Mouse (Mus musculus) B cell, adult (primary cell): ENCODE data around the gene Olfr828. TPM values are rescaled to one million over a fixed set of nuclear protein-coding genes. Genes with fewer than 3 reads are reported as not detected.

Source experiments
- total RNA-seq: library from RNA; stranded (reverse); gene quantifications from 4 replicates; pipeline ENCODE4 v1.2.4, GENCODE M21; 2023; ENCODE audit not compliant: inconsistent age

Gene Olfr828
- total RNA-seq: not detected in 4 replicates

DNA sequence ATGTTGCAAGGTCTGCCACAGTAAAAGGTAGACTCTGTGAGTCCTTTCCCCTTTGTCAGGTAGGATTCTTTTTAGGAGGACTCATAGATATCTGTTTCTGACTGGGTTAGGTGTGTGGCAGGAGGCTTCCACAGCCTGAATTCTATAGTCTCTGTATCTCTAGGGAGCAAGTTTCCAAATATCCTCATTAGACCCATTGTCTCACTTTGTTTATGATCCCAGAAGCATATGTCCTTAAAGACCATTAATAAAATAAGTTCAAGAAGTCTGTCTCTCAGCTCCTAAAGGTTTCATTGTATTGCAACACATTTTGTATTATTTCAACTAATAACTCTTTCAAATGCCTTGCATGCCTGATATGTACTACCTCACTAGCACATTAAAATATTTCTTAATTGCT is at the start of gene Olfr828:
Olfr828 (minus strand) TSS at position 101 of the 400 bp plus-strand sequence.

DNA sequence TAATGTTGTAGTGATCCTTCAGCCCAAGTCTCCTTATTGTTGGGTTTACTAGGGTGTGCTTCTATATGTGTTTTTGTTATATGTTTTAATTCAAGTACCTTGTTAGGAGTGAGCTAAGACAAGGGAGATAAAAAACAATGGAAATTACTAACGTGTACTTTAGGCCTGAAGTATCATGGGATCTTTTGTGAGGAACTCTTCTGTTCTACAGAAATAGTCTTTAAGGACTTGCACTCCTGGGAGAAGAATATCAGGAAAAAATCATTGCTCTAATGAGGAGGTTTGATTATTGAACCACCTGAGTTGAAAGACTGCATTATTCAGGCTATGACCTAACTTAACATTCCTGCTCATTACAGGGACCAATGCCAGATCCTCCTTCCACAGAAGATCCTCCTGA is 35.3 kb upstream of the Olfr828 start, which contains the start of gene Olfr829:
Olfr829 (plus strand) TSS at position 301 of the 400 bp plus-strand sequence.

Other genes starting within 250 kb of the Olfr828 start
- 0.03 to 0.19 TPM in 2 of 4 replicates, not detected in the others for gene Muc16, start 145.0 kb downstream of the Olfr828 start, total RNA-seq
- gene Olfr24, start 55.5 kb downstream of the Olfr828 start, total RNA-seq: not detected in 4 replicates
- not detected in 4 replicates for gene Olfr829, start 35.4 kb upstream of the Olfr828 start, total RNA-seq
- not detected in 4 replicates for gene Olfr830, start 55.2 kb upstream of the Olfr828 start, total RNA-seq
- gene Olfr832, start 117.6 kb upstream of the Olfr828 start, total RNA-seq: not detected in 4 replicates
- not detected in 4 replicates for gene Olfr834, start 168.5 kb upstream of the Olfr828 start, total RNA-seq
- gene Olfr835, start 213.2 kb upstream of the Olfr828 start, total RNA-seq: not detected in 4 replicates